Mouse (Mus musculus) liver, embryonic 11.5 days (tissue): ENCODE measurements around the gene Ddx27. TPM values are rescaled to one million over a fixed set of nuclear protein-coding genes. Genes with fewer than 3 reads are reported as not detected.

ENCODE experiments used
- ATAC-seq: fragments of 200-750 bp; cut with Nextera tagmentation; replicated peaks from 2 replicates; pipeline ENCODE4 v1.8.0; 2017; ENCODE audit warnings: moderate number of reproducible peaks, mild to moderate bottlenecking, moderate TSS enrichment, moderate library complexity; ENCODE audit not compliant: low FRiP score
- DNase-seq: peaks from one replicate; pipeline ENCODE4 v3.0.0-alpha.2; 2017; ENCODE audit warnings: low spot score
- H3K27ac ChIP-seq: fragments of 300-500 bp; sonication (generic); 2 replicates; pipeline ENCODE4 v1.5.1; 2014; ENCODE audit warnings: mild to moderate bottlenecking, low read depth, low read length, control low read depth
- H3K27me3 ChIP-seq: fragments of 300-500 bp; sonication (generic); replicated peaks from 2 replicates; pipeline ENCODE4 v1.6.1; 2014; ENCODE audit warnings: low read length, mixed read lengths; ENCODE audit not compliant: control insufficient read depth, insufficient read depth
- H3K36me3 ChIP-seq: fragments of 300-500 bp; sonication (generic); 2 replicates; pipeline ENCODE4 v1.6.1; 2014; ENCODE audit warnings: mild to moderate bottlenecking, low read length, moderate library complexity, mixed read lengths; ENCODE audit not compliant: control insufficient read depth, insufficient read depth
- H3K4me1 ChIP-seq: fragments of 300-500 bp; sonication (generic); replicated peaks from 2 replicates; pipeline ENCODE4 v1.6.1; 2014; ENCODE audit warnings: low read length, mixed read lengths; ENCODE audit not compliant: control insufficient read depth, insufficient read depth
- H3K4me2 ChIP-seq: fragments of 300-500 bp; sonication (generic); 2 replicates; pipeline ENCODE4 v1.6.1; 2014; ENCODE audit warnings: mild to moderate bottlenecking, control low read depth, moderate library complexity
- H3K4me3 ChIP-seq: fragments of 300-500 bp; sonication (generic); 2 replicates; pipeline ENCODE4 v1.5.1; 2014; ENCODE audit warnings: low read depth, low read length, control low read depth
- H3K9ac ChIP-seq: fragments of 300-500 bp; sonication (generic); 2 replicates; pipeline ENCODE4 v1.6.1; 2014; ENCODE audit warnings: low read depth, low read length, control low read depth
- H3K9me3 ChIP-seq: fragments of 300-500 bp; sonication (generic); 2 replicates; pipeline ENCODE4 v1.6.1; 2016; ENCODE audit warnings: low read length, inconsistent platforms, mixed read lengths; ENCODE audit not compliant: control insufficient read depth
- WGBS: fragments of 180-500 bp; shearing (Covaris S2); extraction: QIAGEN DNeasy Blood & Tissue Kit; methylation state at CpG from one replicate; pipeline ENCODE4 v1.1.7; 2014; 5-methylcytosine and 5-hydroxymethylcytosine counted together
- polyA plus RNA-seq: library from polyadenylated mRNA; unstranded; fragments of >200 nt; fragmentation: Nextera tagmentation; extraction: Ambion mirVana; gene quantifications from 2 replicates; pipeline ENCODE4 v1.2.1, GENCODE M21; 2014

Ddx27 gene
- polyA plus RNA-seq, 1 experiment from 2014 or later, result 103 TPM

GRCm38 (mm10) chr2:166991945-166992344, 23.0 kb upstream of the Ddx27 start:
- ATAC-seq, result no peak
- Histone ChIP-seq H3K36me3 (no peaks in the 10 kb centered on the region), H3K4me3 (no peak overlapping the region), H3K27me3 (no peaks in the 10 kb centered on the region), H3K9ac (no peak overlapping the region), H3K27ac (0 out of 2 replicates have a peak overlapping the region, but pooled peaks have one; percentile 23), H3K4me1 (peaks cover 33% of the 10 kb centered on the region), H3K4me2 (peak overlapping the region; percentile 70; the same call in 1 of the 2 replicates), H3K9me3 (no peaks in the 10 kb centered on the region)
- DNase-seq, result no peak

GRCm38 (mm10) chr2:166995021-166995795, 19.8 kb upstream of the Ddx27 start:
- H3K9me3 ChIP-seq, result no peaks in the 10 kb centered on the region
- peaks cover 33% of the 10 kb centered on the region for H3K4me1 ChIP-seq
- peak overlapping the region; percentile 70 for H3K4me2 ChIP-seq
- ATAC-seq (peak; percentile 43; the same call in 1 of the 2 replicates), DNase-seq (peak; percentile 52)
- H3K4me3 ChIP-seq, result peak overlapping the region; percentile 95
- H3K27me3 ChIP-seq, result no peaks in the 10 kb centered on the region
- peak overlapping the region; percentile 91 for H3K9ac ChIP-seq
- 2% methylated on average over 28 of the region's 28 CpGs for WGBS
- H3K36me3 ChIP-seq, result no peaks in the 10 kb centered on the region
- H3K27ac ChIP-seq, result peak overlapping the region; percentile 85

- Histone ChIP-seq H3K36me3 (no peaks in the 10 kb centered on the region), H3K4me3 (peak within 1 kb of the TSS; percentile 95), H3K4me1 (peaks cover 31% of the 10 kb centered on the region), H3K9me3 (no peaks in the 10 kb centered on the region), H3K9ac (peak within 1 kb of the TSS; percentile 91), H3K27ac (peak within 1 kb of the TSS; percentile 85), H3K27me3 (no peaks in the 10 kb centered on the region), H3K4me2 (peak within 1 kb of the TSS; percentile 70)
- peak; percentile 99 for ATAC-seq
- peak; percentile 93 for DNase-seq
- under 1% methylated on average over 77 of the region's 88 CpGs for WGBS
Measured at GRCm38 (mm10) chr2:166995796-166996532, 19.0 kb upstream of the Ddx27 start, which contains the start of gene Stau1. Stau1 (minus strand) TSS chr2:166996299.

GRCm38 (mm10) chr2:166996533-166996894, 18.5 kb upstream of the Ddx27 start:
- DNase-seq (no peak), ATAC-seq (peak; percentile 29; the same call in 1 of the 2 replicates)
- Histone ChIP-seq H3K4me1 (peaks cover 27% of the 10 kb centered on the region), H3K4me2 (peak overlapping the region; percentile 65), H3K4me3 (peak overlapping the region; percentile 95), H3K9ac (peak overlapping the region; percentile 67), H3K27me3 (no peaks in the 10 kb centered on the region), H3K36me3 (no peaks in the 10 kb centered on the region), H3K27ac (peak overlapping the region; percentile 66), H3K9me3 (no peaks in the 10 kb centered on the region)
- WGBS, result 38% methylated on average over 8 of the region's 8 CpGs

- no peak overlapping the region for H3K27ac ChIP-seq
- no peak overlapping the region for H3K4me3 ChIP-seq
- H3K27me3 ChIP-seq, result no peaks in the 10 kb centered on the region
- H3K9ac ChIP-seq, result no peak overlapping the region
- H3K4me2 ChIP-seq, result no peak overlapping the region
- no peaks in the 10 kb centered on the region for H3K9me3 ChIP-seq
- H3K4me1 ChIP-seq, result no peaks in the 10 kb centered on the region
- ATAC-seq (no peak), DNase-seq (no peak)
- no peaks in the 10 kb centered on the region for H3K36me3 ChIP-seq
- WGBS, result 75% methylated on average over 9 of the region's 9 CpGs
Measured at GRCm38 (mm10) chr2:167001486-167001885, 13.5 kb upstream of the Ddx27 start.

- Histone ChIP-seq H3K9ac (no peak overlapping the region), H3K9me3 (no peaks in the 10 kb centered on the region), H3K27me3 (no peaks in the 10 kb centered on the region), H3K27ac (no peak overlapping the region), H3K36me3 (no peaks in the 10 kb centered on the region), H3K4me3 (no peak overlapping the region), H3K4me1 (0 out of 2 replicates have a peak, but pooled peaks cover 2% of the 10 kb centered on the region), H3K4me2 (no peak overlapping the region)
- 44% methylated on average over 8 of the region's 8 CpGs for WGBS
- ATAC-seq, result no peak
- DNase-seq, result no peak
Measured at GRCm38 (mm10) chr2:167004099-167004854, 10.7 kb upstream of the Ddx27 start.

GRCm38 (mm10) chr2:167006355-167006754, 8.6 kb upstream of the Ddx27 start:
- 87% methylated on average over 2 of the region's 2 CpGs for WGBS
- no peaks in the 10 kb centered on the region for H3K36me3 ChIP-seq
- H3K9me3 ChIP-seq, result no peaks in the 10 kb centered on the region
- 0 out of 2 replicates have a peak, but pooled peaks cover 2% of the 10 kb centered on the region for H3K4me1 ChIP-seq
- no peaks in the 10 kb centered on the region for H3K27me3 ChIP-seq
- ATAC-seq (no peak), DNase-seq (no peak)
- H3K4me2 ChIP-seq, result no peak overlapping the region
- no peak overlapping the region for H3K27ac ChIP-seq
- H3K9ac ChIP-seq, result no peak overlapping the region
- no peak overlapping the region for H3K4me3 ChIP-seq

- H3K27me3 ChIP-seq, result no peaks in the 10 kb centered on the region
- no peaks in the 10 kb centered on the region for H3K36me3 ChIP-seq
- no peaks in the 10 kb centered on the region for H3K9me3 ChIP-seq
- H3K4me2 ChIP-seq, result no peak overlapping the region
- no peak overlapping the region for H3K27ac ChIP-seq
- H3K4me1 ChIP-seq, result 0 out of 2 replicates have a peak, but pooled peaks cover 2% of the 10 kb centered on the region
- ATAC-seq (no peak), DNase-seq (no peak)
- H3K4me3 ChIP-seq, result no peak overlapping the region
- 73% methylated on average over 13 of the region's 13 CpGs for WGBS
- no peak overlapping the region for H3K9ac ChIP-seq
Measured at GRCm38 (mm10) chr2:167007001-167007491, 7.9 kb upstream of the Ddx27 start.
